Mouse (Mus musculus) lung, postnatal 14 days (tissue): ENCODE results near the gene Abcc1.

Source experiments
- DNase-seq: peaks from one replicate; pipeline ENCODE4 v3.0.0; 2021

Abcc1 gene

GRCm38 (mm10) chr16:14444059-14444855 is 82.9 kb downstream of the Abcc1 start:
- no peak for DNase-seq

- DNase-seq = no peak
Measured at GRCm38 (mm10) chr16:14445197-14445596, 83.8 kb downstream of the Abcc1 start.

DNA sequence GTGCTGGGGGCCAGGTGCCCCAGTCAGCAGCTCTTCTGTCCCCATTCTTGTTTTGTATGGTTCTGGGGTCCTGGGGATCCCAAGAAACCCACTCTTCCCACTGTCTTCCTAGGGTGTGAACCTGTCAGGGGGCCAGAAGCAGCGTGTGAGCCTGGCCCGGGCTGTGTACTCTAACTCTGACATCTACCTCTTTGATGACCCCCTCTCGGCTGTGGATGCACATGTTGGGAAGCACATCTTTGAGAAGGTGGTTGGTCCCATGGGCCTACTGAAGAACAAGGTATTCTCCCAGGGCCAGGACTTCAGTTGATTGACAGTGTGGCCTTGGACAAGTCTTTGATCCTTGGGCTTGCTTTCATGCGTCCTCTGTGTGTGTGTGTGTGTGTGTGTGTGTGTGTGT is 86.0 kb downstream of the Abcc1 start:
- DNase-seq = no peak

GRCm38 (mm10) chr16:14448307-14448706 is 86.9 kb downstream of the Abcc1 start:
- no peak for DNase-seq

GRCm38 (mm10) chr16:14449861-14450260 is 88.5 kb downstream of the Abcc1 start:
- DNase-seq = no peak

- peak; percentile 5 for DNase-seq
Measured at GRCm38 (mm10) chr16:14451374-14452046, 90.2 kb downstream of the Abcc1 start.

- no peak for DNase-seq
Measured at GRCm38 (mm10) chr16:14462535-14462934, 101.2 kb downstream of the Abcc1 start.

DNA sequence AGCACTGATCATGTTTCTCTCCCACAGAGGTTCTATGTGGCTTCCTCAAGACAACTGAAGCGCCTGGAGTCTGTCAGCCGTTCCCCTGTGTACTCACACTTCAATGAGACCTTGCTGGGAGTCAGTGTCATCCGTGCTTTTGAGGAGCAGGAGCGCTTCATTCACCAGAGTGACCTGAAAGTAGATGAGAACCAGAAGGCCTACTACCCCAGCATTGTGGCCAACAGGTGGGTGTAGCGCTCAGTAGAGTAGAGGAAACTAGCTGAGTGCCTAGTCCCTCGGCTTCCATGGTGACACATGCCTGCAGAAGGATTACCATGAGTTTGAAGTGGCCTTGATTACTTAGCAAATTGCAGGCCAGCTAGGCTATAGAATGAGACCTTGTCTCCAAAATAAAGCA is 103.7 kb downstream of the Abcc1 start:
- DNase-seq = no peak

GRCm38 (mm10) chr16:14468351-14468750 is 107.0 kb downstream of the Abcc1 start:
- no peak for DNase-seq

DNA sequence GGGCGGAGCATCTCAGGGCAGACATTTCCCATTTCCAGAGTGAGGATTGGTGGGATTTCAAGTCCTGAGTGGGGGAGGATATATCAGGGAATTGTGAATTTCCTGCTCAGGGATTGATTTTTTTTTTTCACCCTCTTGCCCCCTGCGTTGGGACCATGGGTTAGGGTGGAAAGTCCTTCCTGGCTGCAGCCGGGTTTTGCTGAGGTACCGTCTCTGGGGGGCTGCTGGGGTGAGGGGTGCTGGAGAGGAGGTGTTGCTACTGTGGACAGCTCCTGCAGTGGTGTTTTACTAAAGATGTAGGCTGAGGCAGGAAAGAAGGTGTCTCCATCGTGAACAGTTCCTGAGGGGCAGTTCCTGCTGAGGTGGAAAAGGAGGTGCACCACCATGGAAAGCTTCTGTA is 107.5 kb downstream of the Abcc1 start:
- no peak for DNase-seq

- no peak for DNase-seq
Measured at GRCm38 (mm10) chr16:14472171-14472570, 110.8 kb downstream of the Abcc1 start.

GRCm38 (mm10) chr16:14473686-14474085 is 112.3 kb downstream of the Abcc1 start:
- DNase-seq = no peak

GRCm38 (mm10) chr16:14475001-14475400 is 113.6 kb downstream of the Abcc1 start:
- no peak for DNase-seq

DNA sequence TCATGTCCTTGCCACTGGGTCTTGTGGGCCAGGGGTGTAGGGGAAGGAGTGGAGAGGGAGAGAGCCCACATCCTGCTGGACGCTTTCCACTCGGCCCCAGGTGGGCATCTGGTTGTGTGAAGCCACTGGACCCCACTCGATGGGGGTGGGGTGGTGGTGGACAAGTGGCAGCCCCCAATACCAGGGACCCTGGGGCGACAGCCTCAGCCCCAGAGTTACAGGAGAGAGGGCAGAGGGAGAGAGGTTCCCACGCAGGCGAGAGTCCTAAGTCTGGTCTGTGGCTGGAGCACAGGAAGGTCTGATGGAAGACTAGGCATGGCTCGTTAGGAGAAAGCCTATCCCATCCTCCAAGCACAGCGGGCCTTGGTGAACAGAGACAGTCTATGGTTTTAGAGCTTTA is 114.7 kb downstream of the Abcc1 start:
- no peak for DNase-seq

DNA sequence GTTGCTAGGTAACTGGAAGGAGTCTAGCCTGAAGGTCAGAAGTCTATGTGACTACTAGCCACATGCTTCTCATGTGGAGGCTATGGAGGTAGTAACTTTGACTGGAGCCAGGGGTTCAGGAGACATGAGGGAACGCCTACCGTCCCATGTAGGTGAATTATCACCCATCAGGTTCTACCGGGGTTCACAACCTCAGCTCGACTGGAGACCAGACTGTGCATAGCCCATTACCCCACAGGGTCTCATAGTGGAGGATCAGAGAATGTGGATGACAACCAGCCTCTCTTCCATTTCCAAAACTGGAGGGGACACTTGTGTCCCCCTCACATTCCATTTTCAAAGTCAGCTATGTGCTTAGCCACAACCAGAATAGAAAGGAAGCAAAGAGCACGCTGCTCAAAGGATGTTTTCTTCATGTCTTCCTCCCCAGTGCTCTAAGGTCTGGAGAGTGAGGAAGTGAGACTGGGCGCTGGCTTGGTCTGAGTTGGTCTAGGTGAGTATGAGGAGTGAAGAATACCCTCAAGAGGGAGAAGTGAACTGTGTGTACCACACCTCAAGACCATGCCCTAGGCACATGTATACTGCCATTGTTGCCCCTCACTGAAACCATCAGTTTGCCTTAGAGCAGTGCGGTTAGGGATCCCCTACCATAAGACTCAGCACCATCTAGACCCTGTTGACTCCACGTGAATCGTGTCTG is 115.5 kb downstream of the Abcc1 start:
- no peak for DNase-seq

DNA sequence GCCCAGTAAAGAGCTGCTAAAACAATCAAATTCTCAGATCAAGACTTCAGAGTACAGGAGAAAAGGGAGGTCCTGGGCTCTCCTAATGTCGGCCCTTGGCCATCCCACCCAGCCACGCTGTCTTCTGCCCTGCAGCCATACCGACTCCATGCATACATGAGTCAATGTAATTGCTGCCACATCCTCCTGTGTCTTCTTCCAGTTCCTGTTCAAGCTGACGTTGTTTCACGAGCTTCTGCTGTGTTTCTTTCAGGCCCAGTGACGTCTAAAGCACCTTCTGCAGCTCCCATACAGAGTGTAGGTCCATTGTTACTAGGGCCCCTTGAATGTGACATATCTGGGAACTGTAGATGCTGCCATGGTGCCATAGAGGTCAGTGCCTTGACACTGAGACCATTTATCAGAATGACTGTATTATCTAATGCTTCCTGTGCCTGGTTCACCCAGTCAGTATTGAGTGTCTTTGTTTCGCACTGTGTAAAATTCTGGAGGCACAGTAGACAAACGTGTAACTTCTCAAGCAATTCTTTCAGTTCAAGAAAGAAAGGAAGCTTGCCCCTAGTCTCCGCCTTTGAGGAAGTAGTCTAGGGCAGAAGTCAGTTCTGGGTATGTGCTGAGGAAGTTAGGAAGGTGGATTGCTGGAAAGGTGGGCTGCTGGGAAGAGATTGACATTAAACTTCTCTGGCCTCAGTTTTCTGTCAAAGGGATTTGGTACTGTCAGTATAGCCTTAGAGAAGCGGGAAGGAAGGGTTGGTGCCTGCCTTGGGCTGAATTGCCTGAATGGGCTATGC is 116.3 kb downstream of the Abcc1 start:
- no peak for DNase-seq

GRCm38 (mm10) chr16:14479641-14480040 is 118.3 kb downstream of the Abcc1 start:
- no peak for DNase-seq

GRCm38 (mm10) chr16:14483221-14483620 is 121.9 kb downstream of the Abcc1 start:
- DNase-seq = no peak

DNA sequence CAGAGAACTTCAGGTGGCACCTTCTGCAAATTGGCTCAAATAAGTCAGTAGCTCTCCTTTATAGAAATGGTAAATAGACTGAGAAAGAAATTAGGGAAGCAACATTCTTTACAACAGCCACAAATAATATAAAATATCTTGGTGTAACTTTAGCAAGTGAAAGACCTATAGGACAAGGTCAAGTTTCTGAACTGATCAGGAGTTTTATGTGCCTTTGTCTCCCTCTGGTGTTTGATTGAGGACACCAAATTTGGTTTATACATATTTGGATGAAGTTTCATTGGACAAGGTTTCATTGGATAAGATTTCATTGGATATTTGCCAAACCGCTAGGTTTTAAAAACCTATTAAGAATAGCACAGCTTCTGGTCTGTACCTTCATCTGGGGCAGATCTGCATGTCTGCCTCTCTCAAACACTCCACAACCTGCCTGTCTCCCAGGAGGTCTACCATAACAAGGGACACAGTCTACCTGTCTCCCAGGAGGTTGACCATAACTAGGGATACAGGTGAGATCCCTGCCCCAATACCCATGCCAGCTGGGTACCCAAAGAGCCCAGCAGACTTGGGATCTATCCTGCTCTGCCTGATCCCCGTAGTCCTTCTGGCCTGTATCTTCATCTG is 132.2 kb downstream of the Abcc1 start:
- no peak for DNase-seq

- no peak for DNase-seq
Measured at GRCm38 (mm10) chr16:14501649-14502360, 140.4 kb downstream of the Abcc1 start.

- no peak for DNase-seq
Measured at GRCm38 (mm10) chr16:14506461-14506860, 145.1 kb downstream of the Abcc1 start.
